Mouse (Mus musculus): ENCODE measurements around the gene Fdps.
"Not testable (repeated sequence)": the region's sequence is repeated elsewhere in the genome, so short reads cannot be mapped to it uniquely, and the experiment has no call there.

The Fdps gene

GRCm38 (mm10) chr3:89102495-89103290, 934 bp upstream of the Fdps start:
- no peak for DNase-seq (ENCODE audit: low read depth, low spot score)

DNA sequence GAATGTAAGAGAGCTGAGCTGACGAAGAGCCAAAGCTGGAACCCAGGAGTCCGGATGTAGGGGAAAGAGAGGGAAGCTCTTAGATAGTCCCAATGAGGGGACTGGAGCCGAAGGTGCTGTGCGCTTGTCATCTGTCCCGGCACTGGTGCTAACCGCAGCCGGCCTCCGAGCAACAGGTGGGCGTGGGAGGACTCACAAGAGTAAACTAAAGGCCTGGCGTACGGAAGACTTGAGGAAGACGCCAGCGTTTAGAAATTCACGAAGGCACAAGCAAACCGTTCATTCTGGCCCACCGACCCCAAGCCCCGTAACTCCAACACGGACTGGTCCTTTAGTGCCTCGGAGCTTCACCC, 324 bp downstream of the Fdps start:
- no peak for DNase-seq (ENCODE audit: low read depth, low spot score)

- no peak for DNase-seq (ENCODE audit: low read depth, low spot score)
Observed at GRCm38 (mm10) chr3:89100811-89101210, 948 bp downstream of the Fdps start, which contains the start of gene Gm43738. TSS of gene Gm43738 (minus strand) at chr3:89101099.

- DNase-seq (ENCODE audit: low read depth, low spot score), result no peak
Observed at GRCm38 (mm10) chr3:89094021-89094420, 7.7 kb downstream of the Fdps start.

DNA sequence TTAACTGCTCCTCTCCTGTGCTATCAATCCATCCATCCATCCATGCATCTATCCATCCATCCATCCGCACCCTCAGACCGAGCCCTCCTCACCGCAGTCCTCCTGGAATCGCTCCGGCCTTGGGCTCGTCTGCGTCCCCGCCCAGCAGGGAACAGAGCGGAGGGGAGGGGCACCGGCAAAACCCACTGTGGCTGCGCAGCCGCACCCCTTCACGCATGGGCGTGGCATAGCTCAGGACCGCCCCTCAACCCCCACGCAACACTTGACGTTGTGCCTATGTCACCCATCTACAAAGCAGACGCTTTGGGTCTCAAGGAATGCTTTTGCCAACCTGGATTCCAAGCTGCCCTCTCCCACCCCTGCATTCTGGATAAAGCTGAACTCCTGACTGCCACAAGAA, 8.6 kb downstream of the Fdps start, which contains the start of gene Rusc1:
Rusc1 (minus strand) TSS at position 137 of the 400 bp plus-strand sequence.
- DNase-seq (ENCODE audit: low read depth, low spot score), result peak; percentile 76

- no peak for DNase-seq (ENCODE audit: low read depth, low spot score)
Observed at GRCm38 (mm10) chr3:89092509-89093090, 9.2 kb downstream of the Fdps start.

DNA sequence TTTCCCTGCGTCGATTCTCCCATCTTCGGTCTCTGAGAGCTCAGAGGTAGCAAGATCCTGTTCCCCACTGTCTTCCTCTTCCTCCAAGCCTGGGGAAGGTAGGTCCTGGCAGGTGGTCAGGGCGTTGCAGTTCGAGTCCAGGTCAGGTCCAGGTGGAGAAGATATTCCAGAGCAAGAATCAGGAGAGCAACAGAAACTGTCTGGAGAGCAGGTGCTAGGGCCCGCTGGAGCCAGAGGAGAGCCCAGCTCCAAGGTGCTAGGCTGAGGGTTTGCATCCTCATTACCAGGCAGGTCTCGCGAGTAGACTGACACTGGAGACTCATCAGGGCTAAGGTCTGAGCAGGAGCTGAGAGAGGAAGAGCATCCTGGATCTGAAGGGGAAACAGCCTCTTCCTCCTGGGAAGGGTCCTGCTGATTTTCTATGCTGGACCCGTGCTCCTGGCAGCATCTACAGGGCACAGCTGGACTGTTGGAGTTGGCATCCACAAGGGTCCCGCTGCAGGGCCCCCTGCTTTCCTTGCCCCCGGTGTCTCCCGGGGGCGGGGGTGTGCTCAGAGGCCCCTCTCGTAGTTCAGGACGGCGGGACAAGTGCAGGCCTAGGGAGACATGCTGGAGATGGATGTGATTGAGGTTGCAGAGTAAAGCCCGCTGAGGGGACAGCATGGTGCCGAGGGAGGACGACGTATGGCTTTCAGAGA, 9.8 kb downstream of the Fdps start:
- DNase-seq (ENCODE audit: low read depth, low spot score), result no peak

DNA sequence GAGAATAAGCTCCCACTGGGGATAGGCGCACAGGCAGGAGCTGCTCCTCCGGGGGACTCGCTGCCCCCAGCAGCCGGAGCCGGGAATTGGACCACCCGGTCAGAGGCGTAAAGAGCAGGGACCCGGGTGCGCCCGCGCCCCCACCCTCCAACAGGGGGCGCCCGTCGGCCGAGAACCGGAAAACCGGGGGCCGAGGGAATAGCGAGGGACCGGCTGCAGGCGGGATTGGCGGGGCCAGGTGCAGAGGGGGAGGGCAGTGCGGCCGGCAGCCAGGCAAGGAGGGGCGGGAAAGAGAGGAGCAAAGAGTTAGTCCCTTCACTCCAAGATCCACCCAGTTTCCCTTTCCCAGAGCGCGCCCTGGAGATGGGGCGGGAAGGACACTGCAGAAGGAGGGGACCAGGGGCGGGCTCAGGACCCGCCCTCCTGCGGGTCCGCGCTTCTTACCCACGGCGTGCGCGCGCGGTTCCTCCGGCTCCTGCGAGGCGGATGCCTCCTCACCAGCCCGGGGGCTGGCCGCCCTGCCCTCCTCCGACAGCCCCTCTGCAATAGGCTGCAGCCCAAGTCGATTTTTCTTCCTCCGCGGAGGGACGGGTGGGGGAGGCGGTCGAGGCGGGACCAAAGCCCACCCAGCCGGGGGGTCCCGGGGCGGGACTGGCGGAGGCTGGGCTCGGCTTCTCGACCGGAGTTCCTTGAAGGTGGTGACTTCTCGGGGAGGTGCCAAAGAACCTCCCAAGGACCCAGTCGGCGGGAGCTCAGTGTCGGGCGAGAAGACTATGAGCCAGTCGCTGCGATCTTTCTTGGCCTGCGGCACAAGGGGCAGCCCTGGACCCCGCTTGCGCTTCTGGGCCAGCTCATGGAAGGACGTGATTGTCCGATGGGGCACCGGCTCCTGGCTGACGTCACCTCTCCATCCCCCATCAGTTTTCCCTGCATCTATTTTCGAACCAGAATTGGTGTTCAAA, 10.8 kb downstream of the Fdps start:
- DNase-seq (ENCODE audit: low read depth, low spot score), result peak; percentile 81

GRCm38 (mm10) chr3:89089882-89090591, 11.7 kb downstream of the Fdps start:
- DNase-seq (ENCODE audit: low read depth, low spot score), result peak; percentile 93

- peak; percentile 24 for DNase-seq (ENCODE audit: low read depth, low spot score)
Observed at GRCm38 (mm10) chr3:89088974-89089373, 12.8 kb downstream of the Fdps start.

DNA sequence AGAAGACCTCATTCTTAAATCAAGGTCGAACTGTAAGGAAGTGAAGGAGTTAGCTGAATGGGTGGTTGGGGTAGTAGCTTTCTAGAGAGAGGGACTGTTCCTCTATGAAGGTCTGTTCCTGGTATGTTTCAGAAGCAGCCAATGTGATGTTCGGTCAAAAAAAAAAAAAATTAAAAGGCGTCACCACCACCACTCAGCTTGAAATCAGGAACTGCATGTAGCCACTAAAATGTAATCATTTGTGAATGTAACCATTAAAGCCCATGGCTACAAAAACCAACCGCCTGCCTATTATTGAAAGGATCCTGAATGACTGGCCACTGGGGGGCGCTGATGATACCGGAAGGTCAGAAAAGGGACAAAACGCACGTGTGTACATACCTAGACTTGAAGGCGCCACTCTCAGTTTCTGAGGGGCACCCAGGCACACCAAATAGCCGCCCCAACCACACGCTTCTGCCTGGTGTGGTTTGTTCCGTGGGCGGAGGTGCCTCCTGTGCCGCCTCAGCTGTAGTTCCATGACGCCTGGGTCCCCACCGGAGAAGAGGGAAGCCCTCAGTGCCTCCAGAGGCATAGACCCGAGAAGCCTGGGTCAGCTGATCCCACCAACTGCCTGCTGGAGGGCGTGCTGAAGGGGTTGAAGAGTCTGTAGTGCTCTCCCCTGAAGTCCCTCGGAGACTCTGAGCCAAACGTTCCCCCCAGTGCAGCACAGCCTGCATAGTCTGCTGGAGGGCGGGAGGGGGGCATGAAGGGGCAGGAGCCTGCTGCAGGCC, 14.2 kb downstream of the Fdps start:
- peak; percentile 91 for DNase-seq (ENCODE audit: low read depth, low spot score)

DNA sequence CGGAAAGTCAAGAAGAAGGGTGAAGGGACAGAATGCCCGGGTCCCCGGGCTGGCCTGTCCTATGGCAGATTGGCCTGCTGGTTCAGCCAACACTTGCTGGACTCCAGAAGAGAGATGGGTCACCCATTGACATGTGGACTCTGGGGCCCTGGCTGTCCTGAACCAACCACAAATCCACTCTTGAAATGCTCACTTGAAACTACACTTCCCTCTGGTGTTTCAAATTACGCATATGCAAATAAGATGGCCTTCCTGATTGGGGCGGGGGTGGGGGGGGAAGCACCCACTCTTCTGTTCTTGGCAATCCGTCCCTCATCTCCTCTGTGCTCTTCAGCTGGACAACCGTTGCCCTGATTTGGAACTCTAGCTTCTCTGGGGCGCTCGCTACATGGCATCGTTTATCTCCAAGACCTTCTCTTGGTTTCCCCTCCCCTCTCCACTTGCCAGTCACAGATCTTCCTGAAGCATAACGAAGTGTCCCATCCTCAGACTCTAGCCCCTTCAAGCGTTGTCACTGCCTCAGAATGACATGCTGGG, 17.0 kb downstream of the Fdps start:
- DNase-seq (ENCODE audit: low read depth, low spot score), result no peak

DNA sequence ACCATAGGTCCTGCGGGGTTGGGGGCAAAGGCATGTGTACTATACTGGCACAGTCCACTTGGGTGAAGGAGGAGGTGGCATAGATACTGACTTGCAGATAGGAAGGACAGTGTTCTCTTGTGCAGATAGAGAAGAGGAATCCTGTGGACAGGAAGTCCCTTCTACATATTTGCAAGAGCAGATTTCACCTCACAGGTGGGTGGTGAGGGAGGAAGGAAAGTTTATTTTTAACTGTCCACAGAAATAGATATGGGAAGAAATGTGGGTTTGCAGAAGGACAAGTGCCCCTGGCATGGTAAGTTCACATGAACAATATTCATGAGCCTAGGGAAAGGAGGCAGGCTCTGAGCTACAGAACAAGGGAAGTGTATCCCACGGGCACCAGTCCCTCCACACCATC, 17.6 kb downstream of the Fdps start:
- DNase-seq (ENCODE audit: low read depth, low spot score), result no peak

DNA sequence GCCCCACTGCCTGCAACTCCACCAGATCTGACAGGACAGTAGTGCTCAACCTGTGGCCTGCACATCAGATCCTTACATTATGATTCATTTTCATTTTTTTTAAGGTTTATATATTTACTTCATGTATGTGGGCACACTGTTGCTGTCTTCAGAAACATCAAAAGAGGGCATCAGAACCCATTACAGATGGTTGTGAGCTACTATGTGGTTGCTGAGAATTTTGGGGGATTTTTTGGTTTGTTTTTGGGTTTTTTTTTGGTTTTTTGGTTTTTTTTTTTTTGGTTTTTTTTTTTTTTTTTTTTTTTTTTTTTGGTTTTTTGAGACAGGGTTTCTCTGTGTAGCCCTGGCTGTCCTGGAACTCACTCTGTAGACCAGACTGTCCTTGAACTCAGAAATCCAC, 19.5 kb downstream of the Fdps start:
- not testable (repeated sequence) for DNase-seq (ENCODE audit: low read depth, low spot score)

- no peak for DNase-seq (ENCODE audit: low read depth, low spot score)
Observed at GRCm38 (mm10) chr3:89077383-89077782, 24.4 kb downstream of the Fdps start.

- no peak for DNase-seq (ENCODE audit: low read depth, low spot score)
Observed at GRCm38 (mm10) chr3:89067265-89067664, 34.5 kb downstream of the Fdps start.

DNA sequence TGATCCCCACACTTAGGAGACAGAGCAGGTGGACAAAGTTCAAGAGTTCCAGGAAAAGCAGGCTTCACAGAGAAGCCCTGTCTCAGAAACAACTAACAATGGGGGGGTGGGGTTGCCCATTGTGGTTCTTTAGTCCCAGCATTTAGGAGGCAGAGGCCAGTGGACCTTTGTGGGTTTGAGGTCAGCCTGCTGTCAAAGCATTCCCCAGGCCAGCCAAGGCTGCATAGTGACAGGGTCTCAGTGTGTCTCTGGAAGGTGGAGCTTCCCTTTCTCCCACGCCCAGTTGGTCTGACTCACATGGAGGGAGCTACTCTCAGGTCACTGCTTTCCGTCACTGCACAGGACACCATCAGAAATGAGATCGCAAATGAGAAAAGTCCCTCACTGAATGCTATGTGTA, 40.1 kb downstream of the Fdps start:
- no peak for DNase-seq (ENCODE audit: low read depth, low spot score)

GRCm38 (mm10) chr3:89058783-89059182, 43.0 kb downstream of the Fdps start:
- peak; percentile 69 for DNase-seq (ENCODE audit: low read depth, low spot score)

DNA sequence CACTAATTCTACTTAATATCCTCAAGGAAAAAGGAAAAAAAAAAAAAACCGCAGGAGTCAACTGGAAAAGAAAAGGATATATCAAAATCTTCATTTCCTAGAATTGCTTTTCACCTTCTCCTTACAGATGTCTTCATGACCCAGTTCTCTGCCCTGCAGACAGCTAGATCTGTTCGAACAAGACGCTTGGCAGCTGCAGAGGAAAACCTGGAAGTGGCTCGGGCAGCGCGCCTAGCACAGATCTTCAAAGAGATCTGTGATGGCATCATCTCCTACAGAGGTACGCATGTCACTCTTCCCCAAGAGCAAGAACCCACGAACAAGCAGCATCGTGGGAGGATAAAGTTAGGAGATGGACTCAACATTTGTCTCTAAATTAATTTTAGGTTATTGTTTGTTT, 43.4 kb downstream of the Fdps start:
- no peak for DNase-seq (ENCODE audit: low read depth, low spot score)

All from CD4-positive, CD25-positive, alpha-beta regulatory T cell, adult 2 months (primary cell).